Mouse (Mus musculus) urinary bladder, adult 2 months (tissue): ENCODE results near the gene Fgfr2. TPM values are rescaled to one million over a fixed set of nuclear protein-coding genes. Genes with fewer than 3 reads are reported as not detected.
"Not testable (repeated sequence)": the region's sequence is repeated elsewhere in the genome, so short reads cannot be mapped to it uniquely, and the experiment has no call there.

Experiments
- DNase-seq: peaks from one replicate; pipeline ENCODE4 v3.0.0; 2022; ENCODE audit warnings: low spot score
- polyA plus RNA-seq: library from polyadenylated mRNA; depleted of rRNA; stranded (reverse); fragments of >200 nt; gene quantifications from 2 replicates; pipeline ENCODE4 v1.2.3, GENCODE M21; 2012

Fgfr2 gene
- polyA plus RNA-seq, 1 experiment: 80.2 TPM

- DNase-seq: no peak
Observed at GRCm38 (mm10) chr7:131062541-131062940, 2060.6 kb downstream of the Fgfr2 start.

GRCm38 (mm10) chr7:131059808-131060207, 2063.3 kb downstream of the Fgfr2 start:
- not testable (repeated sequence) for DNase-seq

GRCm38 (mm10) chr7:131057918-131058317, 2065.2 kb downstream of the Fgfr2 start:
- DNase-seq: not testable (repeated sequence)

- DNase-seq: no peak
Observed at GRCm38 (mm10) chr7:131054808-131055370, 2068.3 kb downstream of the Fgfr2 start.

- not testable (repeated sequence) for DNase-seq
Observed at GRCm38 (mm10) chr7:131049829-131050228, 2073.3 kb downstream of the Fgfr2 start.

GRCm38 (mm10) chr7:131045258-131045835, 2077.8 kb downstream of the Fgfr2 start:
- not testable (repeated sequence) for DNase-seq

- DNase-seq: no peak
Observed at GRCm38 (mm10) chr7:131042657-131043056, 2080.5 kb downstream of the Fgfr2 start.

GRCm38 (mm10) chr7:131040760-131041159, 2082.4 kb downstream of the Fgfr2 start:
- DNase-seq: not testable (repeated sequence)

GRCm38 (mm10) chr7:131037083-131037482, 2086.1 kb downstream of the Fgfr2 start:
- no peak for DNase-seq

GRCm38 (mm10) chr7:131036396-131036795, 2086.8 kb downstream of the Fgfr2 start:
- DNase-seq: no peak

GRCm38 (mm10) chr7:131031755-131032154, 2091.4 kb downstream of the Fgfr2 start, which contains the start of gene Dmbt1:
Dmbt1 (plus strand) TSS chr7:131032053.
- no peak for DNase-seq

- DNase-seq: no peak
Observed at GRCm38 (mm10) chr7:131027557-131027956, 2095.6 kb downstream of the Fgfr2 start.

GRCm38 (mm10) chr7:131024807-131025206, 2098.3 kb downstream of the Fgfr2 start:
- DNase-seq: no peak

GRCm38 (mm10) chr7:131019181-131019580, 2104.0 kb downstream of the Fgfr2 start:
- no peak for DNase-seq

- no peak for DNase-seq
Observed at GRCm38 (mm10) chr7:131011901-131012300, 2111.2 kb downstream of the Fgfr2 start.

- DNase-seq: no peak
Observed at GRCm38 (mm10) chr7:131009178-131009577, 2114.0 kb downstream of the Fgfr2 start.

GRCm38 (mm10) chr7:131007221-131007620, 2115.9 kb downstream of the Fgfr2 start:
- DNase-seq: no peak

GRCm38 (mm10) chr7:131004071-131004470, 2119.1 kb downstream of the Fgfr2 start:
- no peak for DNase-seq

GRCm38 (mm10) chr7:131001976-131002726, 2121.0 kb downstream of the Fgfr2 start:
- no peak for DNase-seq

GRCm38 (mm10) chr7:130993907-130994306, 2129.2 kb downstream of the Fgfr2 start:
- DNase-seq: no peak

GRCm38 (mm10) chr7:130991174-130991789, 2131.9 kb downstream of the Fgfr2 start:
- no peak for DNase-seq

- no peak for DNase-seq
Observed at GRCm38 (mm10) chr7:130989371-130989770, 2133.8 kb downstream of the Fgfr2 start.
